Mouse (Mus musculus): ENCODE results near the gene Sdk2.

Gene Sdk2

DNA sequence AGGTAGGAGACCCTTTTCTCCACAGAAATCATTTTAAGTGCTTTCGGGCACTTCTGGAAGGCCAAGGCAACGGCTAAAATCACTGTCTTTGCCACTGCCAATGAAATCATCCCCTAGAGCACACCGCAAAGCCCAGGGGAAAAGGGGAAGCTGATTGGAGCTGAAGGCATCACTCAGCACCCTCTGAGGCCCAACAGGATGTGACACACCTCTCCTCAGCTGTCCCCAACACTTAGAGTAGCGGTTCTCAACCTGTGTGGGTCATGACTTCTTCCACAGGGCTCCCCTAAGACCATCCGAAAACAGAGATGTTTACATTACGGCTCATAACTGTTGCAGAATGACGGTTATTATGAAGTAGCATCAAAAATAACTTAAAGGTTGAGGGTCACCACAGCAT, 305.2 kb downstream of the Sdk2 start:
- DNase-seq = no peak

DNA sequence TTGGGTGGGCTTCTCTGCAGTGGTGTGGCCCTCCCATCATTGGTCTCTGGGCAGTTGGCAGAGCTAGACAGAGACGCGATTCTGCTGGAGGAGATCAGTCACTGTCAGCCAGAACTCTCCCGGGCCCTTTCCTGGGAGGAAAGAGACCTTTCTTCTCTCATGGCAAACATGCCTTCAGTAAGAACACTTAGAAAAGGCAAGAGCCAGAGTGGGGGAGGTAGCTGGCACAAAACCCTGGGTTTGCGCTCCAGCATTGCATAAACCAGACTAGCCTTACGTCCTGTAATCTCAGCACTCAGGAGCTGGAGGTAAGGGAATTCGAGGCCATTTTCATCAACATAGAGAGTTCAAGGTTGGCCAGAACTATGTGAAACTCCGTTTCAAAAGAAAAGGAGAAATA, 306.4 kb downstream of the Sdk2 start:
- DNase-seq = no peak

DNA sequence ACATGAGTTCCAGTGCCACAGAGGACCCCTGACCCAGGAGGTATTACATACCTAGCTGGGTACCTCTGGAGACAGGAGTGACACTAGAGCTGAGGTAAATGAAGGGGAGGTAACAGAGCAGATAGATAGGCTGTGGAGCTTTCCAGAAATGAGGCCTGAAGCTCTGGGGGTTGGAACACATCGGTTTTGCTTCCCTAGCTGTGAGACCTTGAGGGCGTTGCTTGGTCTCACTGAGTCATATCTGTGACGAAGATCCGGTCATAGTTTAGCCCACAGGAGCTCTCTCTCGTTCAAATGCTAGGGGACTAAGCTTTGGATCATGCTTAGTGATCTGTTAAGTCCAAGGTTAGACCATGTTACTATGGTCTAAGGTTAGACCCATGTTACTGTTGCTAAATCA, 308.0 kb downstream of the Sdk2 start:
- no peak for DNase-seq

DNA sequence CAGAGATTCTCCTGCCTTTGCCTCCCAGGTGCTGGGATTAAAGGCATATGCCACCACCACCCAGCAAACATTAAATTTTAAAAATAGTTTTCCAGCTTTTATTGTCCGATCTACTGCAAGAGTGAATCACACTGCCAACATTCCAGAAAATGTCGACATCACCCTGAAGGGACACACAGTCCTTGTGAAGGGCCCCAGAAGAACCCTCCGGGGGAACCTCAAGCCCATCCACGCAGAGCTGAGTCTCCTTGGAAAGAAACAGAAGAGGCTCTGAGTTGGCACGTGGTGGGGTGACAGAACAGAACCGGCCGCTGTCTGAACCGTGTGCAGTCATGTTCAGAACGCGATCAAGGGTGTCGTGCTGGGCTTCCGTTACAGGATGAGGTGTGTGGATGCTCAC, 310.3 kb downstream of the Sdk2 start:
- no peak for DNase-seq

DNA sequence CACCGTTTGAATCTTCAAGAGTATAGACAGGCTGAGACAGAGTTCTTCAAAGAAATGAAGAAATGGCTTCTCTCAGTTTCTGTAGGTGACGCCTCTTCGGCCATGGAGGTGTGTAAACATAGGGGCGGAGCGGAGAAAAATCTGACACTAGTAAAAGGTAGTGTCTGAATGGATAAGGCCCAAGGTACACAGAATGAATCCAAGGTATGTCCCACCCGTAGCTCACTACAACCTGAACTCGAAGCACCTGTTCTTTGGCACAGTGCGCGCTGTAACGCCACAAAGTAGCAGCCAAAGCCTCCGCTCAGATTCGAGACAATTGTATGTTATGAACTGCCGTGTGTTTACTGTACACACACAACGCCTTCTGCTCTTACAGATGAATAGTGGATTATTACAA, 311.0 kb downstream of the Sdk2 start:
- DNase-seq = no peak

DNA sequence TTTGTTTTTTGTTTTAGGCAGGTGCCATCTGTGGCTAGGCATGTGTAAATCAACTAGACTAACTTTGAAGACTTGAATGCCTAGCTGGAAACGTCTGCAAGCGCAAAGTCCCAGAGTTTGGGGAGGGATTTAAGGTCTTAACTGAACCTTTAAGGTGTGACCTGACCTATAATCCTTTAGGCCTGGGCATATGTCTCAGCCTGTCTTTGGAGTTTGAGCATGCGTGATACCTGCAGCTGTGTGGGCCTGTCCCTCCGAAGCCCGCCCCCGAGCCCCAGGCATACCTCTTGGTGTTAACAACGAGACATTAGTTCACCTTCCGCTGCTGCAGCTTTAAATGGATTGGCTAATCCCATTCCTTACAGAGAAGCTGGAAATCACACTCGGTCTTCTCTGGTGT, 312.0 kb downstream of the Sdk2 start:
- DNase-seq = no peak

DNA sequence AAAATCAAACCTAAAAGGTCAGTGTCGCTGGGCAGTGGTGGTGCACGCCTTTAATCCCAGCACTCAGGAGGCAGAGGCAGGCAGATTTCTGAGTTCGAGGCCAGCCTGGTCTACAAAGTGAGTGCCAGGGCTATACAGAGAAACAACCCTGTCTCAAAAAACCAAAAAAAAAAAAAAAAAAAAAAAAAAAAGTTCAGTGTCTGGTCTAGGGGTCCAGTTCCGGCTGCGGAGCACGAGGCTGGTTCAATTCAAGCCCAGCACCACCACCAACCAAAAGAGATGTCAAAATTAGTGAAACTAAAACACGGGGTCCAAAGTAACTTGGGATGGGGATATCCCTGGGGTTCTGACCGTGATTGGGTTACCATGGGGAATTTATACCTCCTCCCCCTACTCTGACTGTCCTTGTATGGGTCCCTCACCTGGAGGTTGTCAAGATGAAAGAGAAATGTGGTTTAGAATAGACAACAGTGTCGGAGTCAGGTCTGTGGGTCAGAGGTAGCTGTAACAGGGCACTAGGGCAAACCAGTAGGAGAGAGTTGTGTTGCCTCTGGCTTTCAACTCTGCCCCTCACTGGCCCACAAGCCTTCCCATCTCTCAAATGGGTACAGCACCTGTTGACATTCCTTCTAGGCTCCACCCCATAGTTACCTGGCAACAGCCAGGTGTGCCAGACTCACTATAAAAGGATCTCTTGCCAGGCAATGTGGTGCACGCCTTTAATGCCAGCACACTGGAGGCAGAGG, 314.0 kb downstream of the Sdk2 start:
- no peak for DNase-seq

DNA sequence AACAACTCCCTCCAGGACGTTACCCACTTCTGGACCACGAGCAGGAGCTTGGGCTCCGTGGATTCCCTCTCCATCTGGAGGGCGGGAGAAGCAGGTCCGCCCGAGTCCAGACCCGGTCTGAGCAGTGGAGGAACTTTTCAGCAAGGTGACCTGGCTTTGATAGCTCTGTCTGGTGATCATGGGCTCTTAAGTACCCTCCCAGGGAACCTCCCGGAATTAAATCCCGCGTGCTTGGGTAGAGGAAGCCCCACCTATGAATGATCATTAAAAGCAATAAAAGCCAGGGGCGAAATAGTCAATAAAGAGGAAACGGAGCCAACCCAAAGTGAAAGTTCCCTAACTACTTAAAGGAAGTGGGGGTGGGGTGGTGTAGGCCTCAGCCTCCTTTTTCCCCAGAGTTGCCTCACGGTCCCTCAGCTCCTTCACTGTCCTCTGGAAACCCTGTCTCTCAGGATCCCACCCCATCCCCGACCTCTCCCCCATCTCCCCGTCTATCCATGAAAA, 314.6 kb downstream of the Sdk2 start:
- no peak for DNase-seq

DNA sequence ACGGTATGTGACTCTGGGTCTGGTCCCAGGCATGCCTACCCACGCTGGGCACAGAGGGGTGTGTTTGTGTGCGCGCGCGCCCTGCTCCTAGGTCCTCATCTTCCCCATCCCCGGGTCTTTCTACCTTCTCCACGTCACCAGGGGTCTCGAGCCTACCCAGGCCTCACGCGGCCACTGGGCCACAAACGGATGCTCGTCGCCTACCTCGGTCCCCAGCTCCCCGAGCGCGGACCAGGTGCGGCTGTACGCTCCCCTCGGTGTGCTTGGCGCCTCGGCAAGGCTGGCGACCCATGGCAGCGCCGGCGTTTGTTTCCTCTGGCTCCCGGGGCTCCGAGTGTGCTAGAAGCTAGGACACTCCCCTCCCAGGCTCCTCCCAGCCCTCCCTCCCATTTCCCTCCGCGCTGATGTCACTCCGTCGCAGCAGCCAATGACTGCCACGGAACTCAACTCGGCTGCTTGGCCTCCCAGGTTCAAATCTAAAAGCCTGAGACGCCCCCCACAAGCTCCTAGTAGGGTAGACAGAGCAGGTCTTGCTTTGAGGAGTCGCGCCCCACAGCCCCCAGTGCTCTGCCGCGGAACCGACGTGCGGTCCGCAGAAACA, 315.3 kb downstream of the Sdk2 start, which contains the start of gene Cdc42ep4:
TSS of gene Cdc42ep4 (minus strand) at position 398 of the 601 bp plus-strand sequence.
- peak; percentile 62 for DNase-seq

DNA sequence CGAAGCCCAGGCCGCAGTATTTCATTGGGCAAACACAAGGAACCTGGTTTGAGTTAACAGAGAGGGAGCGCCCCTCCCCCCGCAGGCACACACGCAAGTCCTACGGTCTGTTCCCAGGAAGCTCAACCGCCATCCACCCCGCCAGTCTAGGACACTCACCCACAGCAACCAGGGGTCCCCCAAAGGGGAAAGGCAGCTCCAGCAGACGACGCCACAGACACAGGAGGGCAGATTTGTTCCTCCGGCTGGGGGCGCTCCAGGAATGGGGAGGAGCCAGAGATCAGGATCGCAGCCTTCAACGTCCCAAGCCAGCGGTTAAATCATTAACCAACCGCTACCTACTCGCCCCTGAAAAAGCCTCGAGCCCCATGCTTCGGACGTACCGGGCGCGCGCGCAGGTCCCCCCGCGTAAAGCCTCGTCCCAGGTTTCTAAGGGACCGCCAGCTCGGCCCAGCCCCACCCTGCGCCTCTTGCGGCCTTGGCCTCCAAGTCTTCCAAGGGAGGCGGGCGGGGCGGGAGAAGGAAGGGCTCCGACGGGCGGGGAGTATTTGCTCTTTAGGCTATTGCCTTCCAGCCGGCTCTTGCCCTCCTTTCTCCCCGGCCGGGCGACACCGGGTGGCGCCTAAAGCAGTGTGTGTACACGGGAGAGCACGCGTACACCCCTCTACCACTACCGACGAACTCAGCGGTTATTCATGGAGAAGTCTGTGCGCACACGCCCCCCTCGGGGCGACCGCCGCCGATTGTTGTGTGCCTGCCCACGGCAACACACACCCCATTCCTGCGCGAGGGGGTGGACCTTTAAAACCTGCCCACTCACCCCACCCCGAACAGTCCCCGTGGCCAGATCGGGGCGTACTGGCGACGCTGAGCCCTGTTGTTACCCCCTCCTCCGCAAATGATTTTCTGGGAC, 316.0 kb downstream of the Sdk2 start:
- peak; percentile 47 for DNase-seq

DNA sequence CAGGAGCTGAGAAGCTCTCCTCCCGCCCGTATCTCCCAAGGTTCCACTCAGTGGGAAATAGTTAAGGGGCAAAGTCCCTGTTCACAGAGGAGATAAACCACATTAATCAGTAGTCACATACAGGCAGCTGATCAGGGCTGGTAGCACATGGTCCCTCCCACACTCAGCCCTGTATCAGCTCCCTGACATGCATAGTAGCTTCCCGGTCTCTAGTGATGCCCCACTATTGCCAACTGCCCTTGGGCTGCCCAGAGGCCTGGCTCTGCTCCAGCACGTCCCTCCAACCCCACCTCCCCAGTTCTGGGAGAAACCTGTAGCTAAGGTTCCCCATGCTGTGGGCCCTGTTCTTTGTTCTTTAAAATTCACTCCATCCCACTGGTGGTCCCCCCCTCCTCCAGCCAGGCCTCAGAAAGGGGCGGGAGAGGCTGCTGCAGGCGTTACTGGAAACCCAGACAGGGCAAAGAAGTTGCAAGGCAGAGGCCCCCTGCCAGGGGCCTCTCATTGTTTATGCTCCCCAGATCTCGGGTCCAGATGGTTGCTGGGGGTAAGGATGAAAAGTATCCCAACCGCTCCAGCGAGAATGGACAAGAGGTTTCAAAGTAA, 317.0 kb downstream of the Sdk2 start:
- no peak for DNase-seq

DNA sequence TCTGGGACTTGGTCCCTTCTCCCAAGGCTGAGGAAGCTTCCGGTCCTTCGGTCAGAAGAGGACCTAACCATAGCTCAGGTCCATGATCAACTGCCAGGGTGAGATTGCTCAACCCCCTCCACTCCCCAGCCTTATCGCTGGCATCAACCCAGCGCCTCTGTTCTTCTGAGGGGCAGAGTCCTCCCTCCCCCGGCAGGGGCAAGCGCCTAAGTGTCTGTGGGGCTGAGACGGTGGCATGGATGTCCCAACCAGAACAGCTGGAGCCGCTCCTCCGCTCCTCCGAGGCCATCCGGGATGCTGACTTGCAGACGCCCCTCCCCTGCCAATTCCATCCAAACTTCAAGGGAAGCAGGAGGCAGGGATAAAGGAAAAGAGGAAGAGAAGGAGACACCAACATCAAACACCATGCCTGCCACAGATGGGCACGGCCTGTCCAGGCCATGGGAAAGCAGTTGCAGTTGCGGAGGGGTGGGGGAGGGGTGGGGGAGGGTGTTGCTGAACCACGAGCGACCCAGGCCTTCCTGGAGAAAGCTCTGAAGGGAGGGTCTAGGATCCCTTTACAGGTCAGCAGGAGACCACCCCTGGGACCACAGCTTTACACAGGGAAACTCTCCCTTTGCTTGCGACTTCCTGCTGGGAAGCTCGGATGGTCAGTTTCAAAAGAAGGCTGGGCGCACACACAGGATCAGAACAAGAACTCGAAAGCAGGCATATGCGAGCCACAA, 317.9 kb downstream of the Sdk2 start:
- no peak for DNase-seq

DNA sequence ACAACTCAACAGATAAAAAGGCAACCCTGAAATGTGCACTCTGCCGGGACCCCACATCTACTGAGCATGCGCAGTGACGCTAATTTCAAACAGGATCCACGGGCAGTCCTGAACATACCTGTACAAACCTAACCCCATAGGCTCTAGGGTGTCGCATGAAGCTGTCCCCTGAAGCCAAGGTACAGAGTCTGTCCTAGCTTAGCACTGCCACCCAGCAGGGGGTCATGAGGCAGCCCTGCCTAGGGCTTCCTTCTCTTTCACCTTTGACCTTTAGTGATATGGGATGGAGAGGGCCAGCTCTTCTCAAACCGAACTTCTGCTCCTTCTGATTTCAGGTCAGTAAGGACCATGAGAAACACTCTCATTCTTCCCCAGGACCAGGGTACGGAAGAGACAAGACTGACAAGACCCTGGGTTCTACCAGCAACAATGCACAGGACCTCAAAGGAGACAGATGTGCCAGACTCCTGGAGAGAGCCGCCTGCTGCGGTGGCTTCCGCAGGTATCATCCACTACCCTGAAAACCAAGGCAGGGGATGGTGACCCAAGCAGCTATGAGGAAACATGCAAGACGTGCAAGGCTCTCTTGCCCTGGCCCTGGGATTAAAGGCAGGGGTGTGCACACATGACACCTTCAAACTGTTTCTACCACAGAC, 319.0 kb downstream of the Sdk2 start:
- DNase-seq = no peak

DNA sequence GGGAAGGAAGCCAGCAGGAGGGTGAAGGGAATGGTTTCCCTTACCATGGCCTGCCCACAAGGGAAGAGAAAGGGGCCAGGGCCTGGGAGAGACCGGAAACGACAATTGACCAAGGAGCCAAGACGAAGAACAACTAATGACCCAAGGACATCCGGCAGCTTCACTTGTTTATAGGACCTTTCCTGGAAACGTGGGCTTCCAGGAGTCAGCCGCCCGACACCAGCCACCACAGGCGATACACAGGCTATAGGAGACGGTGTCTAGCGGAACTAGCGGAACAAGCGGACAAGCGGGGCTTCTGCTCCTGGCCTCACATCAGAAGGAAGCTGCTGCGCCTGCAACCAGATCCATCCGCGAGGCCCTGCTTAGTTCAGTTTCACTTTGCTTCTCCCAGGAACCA, 319.8 kb downstream of the Sdk2 start:
- no peak for DNase-seq

DNA sequence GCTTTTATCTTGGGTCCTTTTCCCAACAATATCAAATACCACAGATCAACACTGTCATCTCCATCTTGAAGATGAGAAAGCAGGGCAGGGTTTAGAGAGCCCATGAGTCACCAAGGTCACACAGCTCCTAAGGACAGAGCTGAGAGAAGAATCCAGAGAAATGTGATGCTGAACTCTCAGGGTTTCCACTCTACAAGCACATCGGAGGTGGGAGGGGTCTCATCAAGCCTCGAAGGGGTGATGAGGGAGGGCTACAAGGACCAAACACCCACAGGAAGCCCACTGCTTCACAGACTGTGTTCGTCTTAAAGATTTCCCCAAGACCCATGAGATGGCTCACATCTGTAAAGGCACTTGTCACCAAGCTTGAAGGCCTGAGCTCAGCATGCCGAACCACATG, 320.9 kb downstream of the Sdk2 start:
- DNase-seq = no peak

DNA sequence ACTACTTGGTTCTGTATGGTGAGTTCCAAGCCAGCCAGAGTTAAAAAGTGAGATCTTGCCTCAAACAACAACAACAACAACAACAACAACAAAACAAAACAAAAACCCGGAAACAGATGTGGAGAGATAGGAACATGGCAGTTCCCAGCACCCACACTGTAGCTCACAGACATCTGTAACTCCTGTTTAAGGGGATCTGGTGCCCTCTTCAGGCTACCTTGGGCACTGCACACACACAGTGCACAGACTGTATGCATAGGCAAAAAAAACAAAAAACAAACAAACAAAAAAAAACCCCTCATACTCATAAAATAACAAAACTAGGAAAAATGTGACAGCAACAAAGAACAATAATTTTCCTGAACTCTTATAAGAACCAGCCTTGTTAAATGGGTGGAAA, 323.8 kb downstream of the Sdk2 start:
- no peak for DNase-seq

DNA sequence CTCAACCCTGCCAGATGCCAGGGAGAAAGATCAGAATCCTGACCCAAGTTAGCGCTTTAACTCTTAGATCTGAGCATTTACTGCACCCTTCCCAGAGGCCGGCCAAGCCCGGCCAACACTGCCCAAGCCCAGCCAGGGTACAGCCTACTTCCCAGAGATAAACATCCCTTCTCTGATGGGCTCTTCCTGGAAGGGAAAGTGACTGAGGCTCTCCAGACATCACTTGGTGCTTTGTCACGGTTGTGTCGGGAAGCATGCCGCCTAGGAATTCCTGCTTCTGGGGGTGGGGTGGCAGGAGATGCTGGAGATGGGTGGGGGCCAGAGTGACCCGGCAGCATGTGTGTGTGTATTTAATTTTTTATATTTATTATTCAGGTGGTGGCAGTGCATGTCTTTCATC, 326.7 kb downstream of the Sdk2 start:
- DNase-seq = no peak

DNA sequence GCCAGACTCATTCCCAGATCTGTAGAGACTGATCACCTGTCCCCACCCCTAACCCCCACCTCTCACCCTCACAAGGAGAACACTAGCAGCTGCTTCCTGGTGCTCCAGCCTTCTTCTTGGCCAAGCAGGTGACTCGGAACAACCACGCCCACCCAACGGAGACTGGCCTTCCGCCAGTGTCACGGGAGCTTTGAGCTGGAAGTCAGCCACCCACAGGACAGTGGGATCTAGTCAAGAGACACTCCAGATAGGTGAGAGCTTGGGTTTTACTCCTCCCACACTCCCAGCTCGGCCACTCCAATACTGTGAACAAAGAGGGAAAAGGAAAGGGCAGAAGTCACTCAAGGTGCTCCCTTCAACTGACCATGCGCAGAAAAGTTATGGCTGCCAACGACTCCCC, 327.6 kb downstream of the Sdk2 start:
- DNase-seq = no peak

DNA sequence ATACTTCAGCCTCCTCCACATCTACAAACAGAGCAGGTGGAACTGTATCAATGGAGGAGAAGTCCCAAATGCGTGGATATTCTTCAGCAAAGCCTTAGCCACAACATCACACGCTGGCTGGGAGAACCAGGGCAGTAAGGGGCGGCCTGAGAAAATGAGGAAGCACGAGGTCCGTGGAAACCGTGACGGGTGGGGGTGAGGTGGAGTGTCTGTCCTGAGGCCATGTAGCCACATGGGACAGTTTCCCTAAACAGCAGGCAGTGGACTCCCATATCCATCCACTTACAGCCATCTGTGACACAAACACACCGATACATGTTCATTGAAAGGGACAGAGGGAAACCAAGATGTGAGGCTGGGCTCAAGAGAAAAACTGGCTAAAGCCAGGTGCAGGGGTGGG, 328.9 kb downstream of the Sdk2 start:
- DNase-seq = no peak

DNA sequence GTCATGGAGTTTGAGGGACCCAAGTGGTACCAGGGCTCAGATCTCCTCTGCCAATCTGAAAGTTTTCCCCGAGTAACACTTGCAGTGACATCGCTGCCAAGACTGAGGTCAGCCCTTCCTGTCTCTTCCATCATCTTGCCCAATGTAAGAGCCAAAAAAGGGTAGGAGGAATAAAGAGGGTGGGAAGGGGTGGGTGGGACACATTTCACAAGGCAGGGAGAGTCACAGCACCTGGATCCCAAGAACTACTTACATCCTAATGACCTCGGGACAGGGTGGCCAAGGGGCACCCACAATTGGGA, 329.3 kb downstream of the Sdk2 start:
- DNase-seq = no peak

DNA sequence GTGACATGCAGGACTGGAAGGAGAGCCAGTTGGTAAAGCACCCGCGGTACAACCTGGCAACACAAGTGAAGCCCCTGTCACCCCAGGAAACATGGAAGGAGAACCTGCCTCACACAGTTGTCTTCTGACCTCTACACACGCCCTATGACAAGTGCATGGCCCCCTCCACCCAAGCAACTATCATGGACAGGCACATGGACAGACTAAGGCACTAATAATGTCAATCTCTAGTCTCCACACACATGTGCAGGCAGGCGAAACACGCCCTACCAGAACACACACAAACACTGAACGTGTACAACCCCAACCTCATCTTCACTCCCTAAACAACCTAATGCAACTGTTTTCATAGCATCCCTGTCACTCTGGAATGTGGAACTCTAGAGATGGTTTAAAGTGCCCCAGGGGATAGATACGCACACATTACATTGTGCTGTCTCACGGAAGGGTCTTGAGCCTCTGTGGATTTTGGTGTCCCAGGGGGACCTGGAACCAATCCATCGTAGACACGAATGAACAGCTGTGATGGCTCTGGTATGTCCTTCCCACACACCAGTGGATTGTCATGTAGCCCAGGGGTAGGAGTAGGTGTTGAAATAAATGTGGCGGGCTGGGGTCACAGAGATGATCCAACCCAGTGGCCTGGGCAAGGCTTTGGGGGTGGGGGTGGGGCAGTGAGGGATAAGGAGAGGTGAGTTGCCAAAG, 329.8 kb downstream of the Sdk2 start:
- no peak for DNase-seq

DNA sequence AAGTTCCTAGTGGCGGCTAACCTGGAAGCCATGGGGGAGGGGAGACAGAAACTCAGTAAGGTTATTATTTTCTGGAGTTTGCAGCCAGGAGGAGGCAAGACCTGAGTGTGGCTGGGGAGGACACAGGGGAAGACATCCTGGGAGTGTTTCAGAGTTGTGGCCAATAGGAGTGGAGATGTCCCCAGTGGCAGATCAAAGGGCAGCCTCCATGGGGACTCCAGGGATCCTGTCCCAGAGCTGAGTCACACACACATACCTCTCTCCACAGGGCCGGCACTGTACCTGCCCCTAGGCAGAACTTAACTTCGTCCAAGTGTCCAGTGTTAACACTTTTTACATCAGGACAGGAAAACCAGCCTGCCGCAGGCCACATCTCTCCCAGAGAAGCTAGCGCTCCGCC, 331.7 kb downstream of the Sdk2 start:
- no peak for DNase-seq
